Mouse (Mus musculus): ENCODE data around the gene Rufy2. TPM values are rescaled to one million over a fixed set of nuclear protein-coding genes. Genes with fewer than 3 reads are reported as not detected.

Gene Rufy2
- polyA plus RNA-seq, 1 experiment from 2014 or later, result 73.0 TPM

DNA sequence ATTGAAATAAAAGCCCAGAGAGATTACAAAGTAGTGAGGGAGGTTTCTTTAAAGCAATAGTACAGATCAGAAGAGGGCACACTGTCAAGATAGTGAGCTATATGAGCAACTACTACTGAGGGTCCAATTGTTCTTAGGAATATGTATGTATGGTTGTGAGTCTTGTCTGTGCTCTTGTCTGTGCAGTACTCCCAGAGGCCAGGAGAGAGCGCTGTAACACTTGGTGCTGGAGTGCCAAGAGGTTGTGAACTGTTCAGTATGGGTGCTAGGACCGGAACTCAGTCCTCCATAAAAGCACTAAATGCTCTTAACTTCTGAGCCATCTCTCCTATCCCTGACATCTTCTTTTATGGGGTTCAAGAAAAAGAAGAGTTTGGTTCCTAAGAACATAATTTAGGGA lies 74.6 kb downstream of the Rufy2 start:
- no peak for ATAC-seq
- Histone ChIP-seq H3K36me3 (ENCODE audit: control insufficient read depth, insufficient read depth) (no peaks in the 10 kb centered on the region), H3K27ac (ENCODE audit: low read length) (no peak overlapping the region), H3K9me3 (ENCODE audit: control insufficient read depth, low read length) (no peaks in the 10 kb centered on the region), H3K4me3 (replicated peaks; ENCODE audit: low read length) (no peak overlapping the region), H3K27me3 (replicated peaks; ENCODE audit: control insufficient read depth, insufficient read depth, low read length) (no peaks in the 10 kb centered on the region), H3K4me2 (ENCODE audit: low read length) (no peak overlapping the region), H3K9ac (replicated peaks; ENCODE audit: low read depth, low read length) (no peak overlapping the region), H3K4me1 (replicated peaks; ENCODE audit: control insufficient read depth, insufficient read depth, low read length) (no peaks in the 10 kb centered on the region)
- WGBS, result 78% methylated on average over 2 of the region's 2 CpGs

DNA sequence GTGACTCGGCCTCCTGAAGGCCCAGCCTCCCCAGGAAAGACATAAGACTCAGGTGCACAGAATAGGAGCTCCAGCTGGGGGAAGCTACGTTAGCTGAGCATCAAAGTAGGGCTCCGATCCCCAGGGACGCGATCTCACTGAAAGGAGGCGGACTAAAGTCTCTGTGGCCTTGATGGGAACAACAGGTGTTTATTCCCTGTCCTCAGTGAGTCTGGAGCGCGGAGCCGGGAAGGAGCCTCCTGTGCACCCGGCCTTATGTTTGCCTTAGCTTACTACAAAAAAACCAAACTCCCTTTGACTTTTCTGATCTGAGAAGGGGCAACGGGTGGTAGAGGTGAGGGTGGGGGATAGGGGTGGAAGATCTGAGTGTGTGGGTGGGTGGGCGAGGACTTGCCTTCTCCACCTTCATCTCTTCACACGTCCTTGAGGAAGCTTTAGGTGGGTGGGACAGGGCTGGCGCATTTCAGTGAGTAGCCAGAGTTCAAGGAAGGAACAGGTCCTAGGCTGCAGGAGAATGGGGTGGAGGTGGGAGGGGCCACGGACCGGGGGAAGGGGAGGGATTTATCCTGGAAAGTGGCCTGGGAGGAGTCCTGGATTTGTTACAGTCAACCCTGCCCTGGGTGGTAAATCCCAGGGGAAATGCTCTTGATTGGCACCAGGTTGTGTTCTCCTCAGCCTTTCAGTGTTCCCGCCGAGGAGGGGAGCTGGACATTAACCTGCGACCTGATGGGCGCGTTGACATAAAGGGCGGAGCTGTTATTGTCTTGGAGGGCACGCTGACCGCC lies 77.1 kb downstream of the Rufy2 start:
- H3K4me3 ChIP-seq (replicated peaks; ENCODE audit: low read length), result no peak overlapping the region
- no peak overlapping the region for H3K4me2 ChIP-seq (ENCODE audit: low read length)
- H3K36me3 ChIP-seq (ENCODE audit: control insufficient read depth, insufficient read depth), result no peaks in the 10 kb centered on the region
- H3K9me3 ChIP-seq (ENCODE audit: control insufficient read depth, low read length), result no peaks in the 10 kb centered on the region
- H3K27ac ChIP-seq (ENCODE audit: low read length), result no peak overlapping the region
- no peaks in the 10 kb centered on the region for H3K4me1 ChIP-seq (replicated peaks; ENCODE audit: control insufficient read depth, insufficient read depth, low read length)
- H3K9ac ChIP-seq (replicated peaks; ENCODE audit: low read depth, low read length), result no peak overlapping the region
- no peak for ATAC-seq
- H3K27me3 ChIP-seq (replicated peaks; ENCODE audit: control insufficient read depth, insufficient read depth, low read length), result no peaks in the 10 kb centered on the region
- WGBS, result 50% methylated on average over 24 of the region's 24 CpGs

DNA sequence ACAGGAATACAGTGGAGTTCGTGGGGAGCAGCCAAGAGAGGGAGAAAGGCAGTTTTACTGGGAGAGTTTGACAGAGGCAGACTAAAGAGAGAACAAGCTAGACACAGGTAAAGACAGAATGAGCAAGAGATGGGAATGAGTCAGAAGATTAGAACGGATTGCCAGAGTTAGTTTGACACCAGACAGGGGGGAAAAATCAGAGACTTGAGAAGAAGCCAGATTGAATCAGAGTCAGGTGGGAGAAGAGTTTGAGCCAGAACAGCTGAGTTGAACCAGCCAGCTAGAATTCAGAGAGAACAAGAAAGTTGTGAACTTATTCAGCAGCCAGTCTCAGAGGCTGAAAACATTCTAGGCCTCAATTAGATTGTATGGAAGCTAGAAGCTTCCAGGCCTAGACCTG lies 79.8 kb downstream of the Rufy2 start, which contains the start of gene Pbld1:
TSS of gene Pbld1 (plus strand) at position 301 of the 400 bp plus-strand sequence.
- H3K36me3 ChIP-seq (ENCODE audit: control insufficient read depth, insufficient read depth), result no peaks in the 10 kb centered on the region
- H3K4me2 ChIP-seq (ENCODE audit: low read length), result no peak within 1 kb of the TSS
- H3K4me3 ChIP-seq (replicated peaks; ENCODE audit: low read length), result no peak within 1 kb of the TSS
- H3K27me3 ChIP-seq (replicated peaks; ENCODE audit: control insufficient read depth, insufficient read depth, low read length), result no peaks in the 10 kb centered on the region
- H3K4me1 ChIP-seq (replicated peaks; ENCODE audit: control insufficient read depth, insufficient read depth, low read length), result no peaks in the 10 kb centered on the region
- no peak within 1 kb of the TSS for H3K9ac ChIP-seq (replicated peaks; ENCODE audit: low read depth, low read length)
- no peaks in the 10 kb centered on the region for H3K9me3 ChIP-seq (ENCODE audit: control insufficient read depth, low read length)
- 85% methylated on average over 2 of the region's 2 CpGs for WGBS
- ATAC-seq, result no peak
- no peak within 1 kb of the TSS for H3K27ac ChIP-seq (ENCODE audit: low read length)

DNA sequence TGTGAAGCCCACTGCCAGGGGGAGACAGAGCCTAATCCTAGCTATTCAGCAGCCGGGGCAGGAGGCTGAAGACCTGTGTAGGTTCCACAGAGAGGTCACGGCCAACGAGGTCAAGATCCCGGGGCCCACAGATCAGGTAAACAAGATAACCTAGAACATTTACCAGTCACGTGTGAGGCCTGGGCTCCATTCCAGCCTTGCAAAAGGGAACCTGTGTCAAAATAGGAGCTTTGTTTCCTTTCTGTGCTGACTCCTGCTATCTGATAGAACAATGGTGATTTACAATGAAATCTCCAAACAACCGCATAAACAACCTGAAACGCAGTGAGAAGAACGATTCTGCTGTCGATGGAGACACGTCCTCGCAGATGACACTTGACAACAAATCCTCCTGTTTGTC lies 80.4 kb downstream of the Rufy2 start:
- Histone ChIP-seq H3K9me3 (ENCODE audit: control insufficient read depth, low read length) (no peaks in the 10 kb centered on the region), H3K27ac (ENCODE audit: low read length) (no peak overlapping the region), H3K27me3 (replicated peaks; ENCODE audit: control insufficient read depth, insufficient read depth, low read length) (no peaks in the 10 kb centered on the region), H3K4me2 (ENCODE audit: low read length) (no peak overlapping the region), H3K4me3 (replicated peaks; ENCODE audit: low read length) (no peak overlapping the region), H3K36me3 (ENCODE audit: control insufficient read depth, insufficient read depth) (no peaks in the 10 kb centered on the region), H3K4me1 (replicated peaks; ENCODE audit: control insufficient read depth, insufficient read depth, low read length) (no peaks in the 10 kb centered on the region), H3K9ac (replicated peaks; ENCODE audit: low read depth, low read length) (no peak overlapping the region)
- WGBS, result 54% methylated on average over 11 of the region's 11 CpGs
- no peak for ATAC-seq

GRCm38 (mm10) chr10:63061266-63061665 lies 81.2 kb downstream of the Rufy2 start:
- no peak overlapping the region for H3K4me2 ChIP-seq (ENCODE audit: low read length)
- no peak overlapping the region for H3K4me3 ChIP-seq (replicated peaks; ENCODE audit: low read length)
- no peak for ATAC-seq
- H3K9ac ChIP-seq (replicated peaks; ENCODE audit: low read depth, low read length), result no peak overlapping the region
- no peaks in the 10 kb centered on the region for H3K36me3 ChIP-seq (ENCODE audit: control insufficient read depth, insufficient read depth)
- WGBS, result 80% methylated on average over 12 of the region's 12 CpGs
- no peak overlapping the region for H3K27ac ChIP-seq (ENCODE audit: low read length)
- no peaks in the 10 kb centered on the region for H3K9me3 ChIP-seq (ENCODE audit: control insufficient read depth, low read length)
- peaks cover 3% of the 10 kb centered on the region; the same call in 1 of the 2 replicates for H3K4me1 ChIP-seq (replicated peaks; ENCODE audit: control insufficient read depth, insufficient read depth, low read length)
- H3K27me3 ChIP-seq (replicated peaks; ENCODE audit: control insufficient read depth, insufficient read depth, low read length), result no peaks in the 10 kb centered on the region

DNA sequence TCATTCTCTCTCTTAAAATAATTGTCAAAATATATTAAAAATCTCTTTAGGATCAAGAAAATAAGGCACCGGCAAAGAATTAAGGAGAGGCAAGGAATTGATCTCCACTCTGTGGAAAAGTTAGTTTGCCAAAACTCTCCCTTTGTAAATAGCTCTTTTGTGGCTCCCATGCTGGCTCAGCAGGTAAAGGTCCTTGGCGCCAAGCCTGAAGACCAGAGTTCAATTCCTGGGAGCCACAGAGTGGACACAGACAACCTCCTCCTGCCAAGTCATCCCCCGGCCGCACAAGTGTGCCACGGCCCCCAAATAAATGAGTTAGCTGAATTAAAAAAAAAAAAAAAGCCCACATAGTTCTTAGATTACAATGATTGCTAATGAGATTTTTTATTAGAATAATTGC lies 82.7 kb downstream of the Rufy2 start:
- Histone ChIP-seq H3K27ac (ENCODE audit: low read length) (no peak overlapping the region), H3K27me3 (replicated peaks; ENCODE audit: control insufficient read depth, insufficient read depth, low read length) (no peaks in the 10 kb centered on the region), H3K9me3 (ENCODE audit: control insufficient read depth, low read length) (no peaks in the 10 kb centered on the region), H3K4me3 (replicated peaks; ENCODE audit: low read length) (no peak overlapping the region), H3K9ac (replicated peaks; ENCODE audit: low read depth, low read length) (no peak overlapping the region), H3K4me2 (ENCODE audit: low read length) (no peak overlapping the region), H3K4me1 (replicated peaks; ENCODE audit: control insufficient read depth, insufficient read depth, low read length) (peaks cover 3% of the 10 kb centered on the region; the same call in 1 of the 2 replicates), H3K36me3 (ENCODE audit: control insufficient read depth, insufficient read depth) (no peaks in the 10 kb centered on the region)
- WGBS, result 87% methylated on average over 5 of the region's 5 CpGs
- no peak for ATAC-seq

GRCm38 (mm10) chr10:63063365-63063764 lies 83.3 kb downstream of the Rufy2 start:
- WGBS, result 72% methylated on average over 7 of the region's 7 CpGs
- H3K4me2 ChIP-seq (ENCODE audit: low read length), result no peak overlapping the region
- no peaks in the 10 kb centered on the region for H3K27me3 ChIP-seq (replicated peaks; ENCODE audit: control insufficient read depth, insufficient read depth, low read length)
- H3K9me3 ChIP-seq (ENCODE audit: control insufficient read depth, low read length), result no peaks in the 10 kb centered on the region
- peaks cover 3% of the 10 kb centered on the region; the same call in 1 of the 2 replicates for H3K4me1 ChIP-seq (replicated peaks; ENCODE audit: control insufficient read depth, insufficient read depth, low read length)
- no peak for ATAC-seq
- H3K4me3 ChIP-seq (replicated peaks; ENCODE audit: low read length), result no peak overlapping the region
- no peak overlapping the region for H3K9ac ChIP-seq (replicated peaks; ENCODE audit: low read depth, low read length)
- no peak overlapping the region for H3K27ac ChIP-seq (ENCODE audit: low read length)
- H3K36me3 ChIP-seq (ENCODE audit: control insufficient read depth, insufficient read depth), result no peaks in the 10 kb centered on the region

GRCm38 (mm10) chr10:63064516-63064915 lies 84.5 kb downstream of the Rufy2 start:
- Histone ChIP-seq H3K4me1 (replicated peaks; ENCODE audit: control insufficient read depth, insufficient read depth, low read length) (peaks cover 3% of the 10 kb centered on the region; the same call in 1 of the 2 replicates), H3K27ac (ENCODE audit: low read length) (no peak overlapping the region), H3K27me3 (replicated peaks; ENCODE audit: control insufficient read depth, insufficient read depth, low read length) (no peaks in the 10 kb centered on the region), H3K9me3 (ENCODE audit: control insufficient read depth, low read length) (no peaks in the 10 kb centered on the region), H3K4me3 (replicated peaks; ENCODE audit: low read length) (no peak overlapping the region), H3K9ac (replicated peaks; ENCODE audit: low read depth, low read length) (no peak overlapping the region), H3K36me3 (ENCODE audit: control insufficient read depth, insufficient read depth) (no peaks in the 10 kb centered on the region), H3K4me2 (ENCODE audit: low read length) (no peak overlapping the region)
- ATAC-seq, result no peak
- 91% methylated on average over 9 of the region's 9 CpGs for WGBS

GRCm38 (mm10) chr10:63065561-63065960 lies 85.5 kb downstream of the Rufy2 start:
- Histone ChIP-seq H3K4me3 (replicated peaks; ENCODE audit: low read length) (no peak overlapping the region), H3K9ac (replicated peaks; ENCODE audit: low read depth, low read length) (no peak overlapping the region), H3K27ac (ENCODE audit: low read length) (no peak overlapping the region), H3K36me3 (ENCODE audit: control insufficient read depth, insufficient read depth) (no peaks in the 10 kb centered on the region), H3K4me1 (replicated peaks; ENCODE audit: control insufficient read depth, insufficient read depth, low read length) (peaks cover 3% of the 10 kb centered on the region; the same call in 1 of the 2 replicates), H3K4me2 (ENCODE audit: low read length) (no peak overlapping the region), H3K27me3 (replicated peaks; ENCODE audit: control insufficient read depth, insufficient read depth, low read length) (no peaks in the 10 kb centered on the region), H3K9me3 (ENCODE audit: control insufficient read depth, low read length) (no peaks in the 10 kb centered on the region)
- no peak for ATAC-seq
- WGBS, result 33% methylated on average over 8 of the region's 8 CpGs

Data from forebrain, embryonic 16.5 days (tissue).